Mouse (Mus musculus): ENCODE results near the gene Slc6a9. TPM values are rescaled to one million over a fixed set of nuclear protein-coding genes. Genes with fewer than 3 reads are reported as not detected.

The Slc6a9 gene
- total and polyA plus RNA-seq, 2 experiments: 11.0 to 51.0 TPM

GRCm38 (mm10) chr4:117885994-117886393 is 51.7 kb downstream of the Slc6a9 start:
- Histone ChIP-seq H3K79me2 (ENCODE audit: control insufficient read depth, insufficient read depth, low read length) (peaks cover 5% of the 10 kb centered on the region; the same call in 1 of the 2 replicates), H3K27ac (replicated peaks; ENCODE audit: insufficient read depth, low read depth, low read length) (no peak overlapping the region), H3K9ac (ENCODE audit: low read depth, low read length) (0 out of 2 replicates have a peak overlapping the region, but pooled peaks have one; percentile 96), H3K4me1 (ENCODE audit: control insufficient read depth, insufficient read depth, low read length) (peaks cover 10% of the 10 kb centered on the region), H3K27me3 (ENCODE audit: control insufficient read depth, insufficient read depth, low read length) (no peaks in the 10 kb centered on the region), H3K36me3 (ENCODE audit: control insufficient read depth, insufficient read depth, low read length) (peaks cover 12% of the 10 kb centered on the region; the same call in 1 of the 2 replicates), H3K4me3 (ENCODE audit: insufficient read depth, low read depth, low read length) (peak overlapping the region; percentile 86; the same call in 1 of the 2 replicates)
- 84% methylated on average over 9 of the region's 9 CpGs for WGBS
- no peak for DNase-seq (ENCODE audit: extremely low read depth, low read depth, low spot score)
- TF ChIP-seq POLR2A (IDR thresholded peaks at IDR 0.05; ENCODE audit: extremely low read depth, insufficient read depth, low read length) (no peak), CTCF (IDR thresholded peaks at IDR 0.05; ENCODE audit: low read depth, low read length) (no peak)

- Histone ChIP-seq H3K79me2 (ENCODE audit: control insufficient read depth, insufficient read depth, low read length) (peaks cover 5% of the 10 kb centered on the region; the same call in 1 of the 2 replicates), H3K36me3 (ENCODE audit: control insufficient read depth, insufficient read depth, low read length) (peaks cover 12% of the 10 kb centered on the region; the same call in 1 of the 2 replicates), H3K27ac (replicated peaks; ENCODE audit: insufficient read depth, low read depth, low read length) (peak overlapping the region; percentile 77), H3K4me3 (ENCODE audit: insufficient read depth, low read depth, low read length) (peak overlapping the region; percentile 86), H3K9ac (ENCODE audit: low read depth, low read length) (peak overlapping the region; percentile 96), H3K4me1 (ENCODE audit: control insufficient read depth, insufficient read depth, low read length) (peaks cover 12% of the 10 kb centered on the region), H3K27me3 (ENCODE audit: control insufficient read depth, insufficient read depth, low read length) (no peaks in the 10 kb centered on the region)
- WGBS: 1% methylated on average over 24 of the region's 24 CpGs
- peak; percentile 17 for DNase-seq (ENCODE audit: extremely low read depth, low read depth, low spot score)
- TF ChIP-seq CTCF (IDR thresholded peaks at IDR 0.05; ENCODE audit: low read depth, low read length) (no peak), POLR2A (IDR thresholded peaks at IDR 0.05; ENCODE audit: extremely low read depth, insufficient read depth, low read length) (no peak)
Observed at GRCm38 (mm10) chr4:117886644-117887043, 52.3 kb downstream of the Slc6a9 start.

GRCm38 (mm10) chr4:117887133-117887532 is 52.8 kb downstream of the Slc6a9 start, which contains the start of gene Atp6v0b:
Gene Atp6v0b, minus strand, starts transcription at chr4:117887333.
- H3K36me3 ChIP-seq (ENCODE audit: control insufficient read depth, insufficient read depth, low read length): peaks cover 12% of the 10 kb centered on the region; the same call in 1 of the 2 replicates
- H3K4me1 ChIP-seq (ENCODE audit: control insufficient read depth, insufficient read depth, low read length): peaks cover 14% of the 10 kb centered on the region
- peak within 1 kb of the TSS; percentile 77 for H3K27ac ChIP-seq (replicated peaks; ENCODE audit: insufficient read depth, low read depth, low read length)
- H3K27me3 ChIP-seq (ENCODE audit: control insufficient read depth, insufficient read depth, low read length): no peaks in the 10 kb centered on the region
- H3K9ac ChIP-seq (ENCODE audit: low read depth, low read length): peak within 1 kb of the TSS; percentile 96
- DNase-seq (ENCODE audit: extremely low read depth, low read depth, low spot score): peak; percentile 75
- TF ChIP-seq POLR2A (IDR thresholded peaks at IDR 0.05; ENCODE audit: extremely low read depth, insufficient read depth, low read length) (peak; percentile 78; the same call in 1 of the 2 replicates), CTCF (IDR thresholded peaks at IDR 0.05; ENCODE audit: low read depth, low read length) (no peak)
- WGBS: under 1% methylated on average over 37 of the region's 37 CpGs
- peak within 1 kb of the TSS; percentile 86 for H3K4me3 ChIP-seq (ENCODE audit: insufficient read depth, low read depth, low read length)
- H3K79me2 ChIP-seq (ENCODE audit: control insufficient read depth, insufficient read depth, low read length): peaks cover 5% of the 10 kb centered on the region; the same call in 1 of the 2 replicates

- WGBS: 71% methylated on average over 2 of the region's 2 CpGs
- H3K36me3 ChIP-seq (ENCODE audit: control insufficient read depth, insufficient read depth, low read length): peaks cover 12% of the 10 kb centered on the region; the same call in 1 of the 2 replicates
- no peak overlapping the region for H3K9ac ChIP-seq (ENCODE audit: low read depth, low read length)
- no peak for DNase-seq (ENCODE audit: extremely low read depth, low read depth, low spot score)
- peaks cover 15% of the 10 kb centered on the region for H3K4me1 ChIP-seq (ENCODE audit: control insufficient read depth, insufficient read depth, low read length)
- TF ChIP-seq CTCF (IDR thresholded peaks at IDR 0.05; ENCODE audit: low read depth, low read length) (no peak), POLR2A (IDR thresholded peaks at IDR 0.05; ENCODE audit: extremely low read depth, insufficient read depth, low read length) (no peak)
- H3K4me3 ChIP-seq (ENCODE audit: insufficient read depth, low read depth, low read length): no peak overlapping the region
- H3K79me2 ChIP-seq (ENCODE audit: control insufficient read depth, insufficient read depth, low read length): peaks cover 5% of the 10 kb centered on the region; the same call in 1 of the 2 replicates
- H3K27me3 ChIP-seq (ENCODE audit: control insufficient read depth, insufficient read depth, low read length): no peaks in the 10 kb centered on the region
- no peak overlapping the region for H3K27ac ChIP-seq (replicated peaks; ENCODE audit: insufficient read depth, low read depth, low read length)
Observed at GRCm38 (mm10) chr4:117887920-117888319, 53.6 kb downstream of the Slc6a9 start.

GRCm38 (mm10) chr4:117889471-117889870 is 55.2 kb downstream of the Slc6a9 start:
- H3K36me3 ChIP-seq (ENCODE audit: control insufficient read depth, insufficient read depth, low read length): peaks cover 7% of the 10 kb centered on the region; the same call in 1 of the 2 replicates
- DNase-seq (ENCODE audit: extremely low read depth, low read depth, low spot score): no peak
- TF ChIP-seq CTCF (IDR thresholded peaks at IDR 0.05; ENCODE audit: low read depth, low read length): no peak
- no peak for TF ChIP-seq POLR2A (IDR thresholded peaks at IDR 0.05; ENCODE audit: extremely low read depth, insufficient read depth, low read length)
- no peak overlapping the region for H3K27ac ChIP-seq (replicated peaks; ENCODE audit: insufficient read depth, low read depth, low read length)
- H3K79me2 ChIP-seq (ENCODE audit: control insufficient read depth, insufficient read depth, low read length): peaks cover 5% of the 10 kb centered on the region; the same call in 1 of the 2 replicates
- H3K4me3 ChIP-seq (ENCODE audit: insufficient read depth, low read depth, low read length): no peak overlapping the region
- no peaks in the 10 kb centered on the region for H3K27me3 ChIP-seq (ENCODE audit: control insufficient read depth, insufficient read depth, low read length)
- peaks cover 12% of the 10 kb centered on the region; the same call in 1 of the 2 replicates for H3K4me1 ChIP-seq (ENCODE audit: control insufficient read depth, insufficient read depth, low read length)
- 93% methylated on average over 15 of the region's 15 CpGs for WGBS
- H3K9ac ChIP-seq (ENCODE audit: low read depth, low read length): no peak overlapping the region

GRCm38 (mm10) chr4:117890031-117890430 is 55.7 kb downstream of the Slc6a9 start:
- Histone ChIP-seq H3K79me2 (ENCODE audit: control insufficient read depth, insufficient read depth, low read length) (peaks cover 5% of the 10 kb centered on the region; the same call in 1 of the 2 replicates), H3K27ac (replicated peaks; ENCODE audit: insufficient read depth, low read depth, low read length) (no peak overlapping the region)

More at GRCm38 (mm10) chr4:117890031-117890430, 55.7 kb downstream of the Slc6a9 start:
- Histone ChIP-seq H3K4me3 (ENCODE audit: insufficient read depth, low read depth, low read length) (no peak overlapping the region), H3K9ac (ENCODE audit: low read depth, low read length) (no peak overlapping the region), H3K4me1 (ENCODE audit: control insufficient read depth, insufficient read depth, low read length) (peaks cover 12% of the 10 kb centered on the region; the same call in 1 of the 2 replicates), H3K36me3 (ENCODE audit: control insufficient read depth, insufficient read depth, low read length) (peaks cover 3% of the 10 kb centered on the region; the same call in 1 of the 2 replicates), H3K27me3 (ENCODE audit: control insufficient read depth, insufficient read depth, low read length) (no peaks in the 10 kb centered on the region)
- no peak for DNase-seq (ENCODE audit: extremely low read depth, low read depth, low spot score)
- WGBS: 96% methylated on average over 14 of the region's 14 CpGs
- no peak for TF ChIP-seq POLR2A (IDR thresholded peaks at IDR 0.05; ENCODE audit: extremely low read depth, insufficient read depth, low read length)
- no peak for TF ChIP-seq CTCF (IDR thresholded peaks at IDR 0.05; ENCODE audit: low read depth, low read length)
